Mouse (Mus musculus): ENCODE data around the gene Olfr1232. TPM values are rescaled to one million over a fixed set of nuclear protein-coding genes. Genes with fewer than 3 reads are reported as not detected.

Olfr1232 gene
- not detected in 2 replicates for polyA plus RNA-seq (2012; rRNA removed)

GRCm38 (mm10) chr2:89329575-89329974, at the start of gene Olfr1232:
Olfr1232 (minus strand) TSS chr2:89329675.

GRCm38 (mm10) chr2:89364765-89365164, 35.3 kb upstream of the Olfr1232 start, which contains the start of gene Olfr1234:
Olfr1234 (minus strand) TSS chr2:89364865.

GRCm38 (mm10) chr2:89342298-89342697, 12.8 kb upstream of the Olfr1232 start, which contains the start of gene Olfr1233:
Olfr1233 (minus strand) TSS chr2:89342398.

GRCm38 (mm10) chr2:89306974-89307373, 22.5 kb downstream of the Olfr1232 start, which contains the start of gene Olfr1231:
Olfr1231 (minus strand) TSS chr2:89307074.

GRCm38 (mm10) chr2:89297168-89297567, 32.3 kb downstream of the Olfr1232 start, which contains the start of gene Olfr1230:
Olfr1230 (minus strand) TSS chr2:89297268.

GRCm38 (mm10) chr2:89287914-89288313, 41.6 kb downstream of the Olfr1232 start, which contains the start of gene Olfr1229:
Olfr1229 (minus strand) TSS chr2:89288014.

Other genes starting within 250 kb of the Olfr1232 start
- gene Olfr1219, start 246.2 kb downstream of the Olfr1232 start, polyA plus RNA-seq (2012; rRNA removed): not detected in 2 replicates
- gene Olfr1220, start 222.8 kb downstream of the Olfr1232 start, polyA plus RNA-seq (2012; rRNA removed): not detected in 2 replicates
- not detected in 2 replicates for gene Olfr1221, start 212.4 kb downstream of the Olfr1232 start, polyA plus RNA-seq (2012; rRNA removed)
- gene Olfr1222, start 196.6 kb downstream of the Olfr1232 start, polyA plus RNA-seq (2012; rRNA removed): not detected in 2 replicates
- not detected in 2 replicates for gene Olfr1223, start 178.1 kb downstream of the Olfr1232 start, polyA plus RNA-seq (2012; rRNA removed)
- gene Olfr1224-ps1, start 165.6 kb downstream of the Olfr1232 start, polyA plus RNA-seq (2012; rRNA removed): not detected in 2 replicates
- gene Olfr1225, start 155.0 kb downstream of the Olfr1232 start, polyA plus RNA-seq (2012; rRNA removed): not detected in 2 replicates
- gene Olfr1226, start 129.6 kb downstream of the Olfr1232 start, polyA plus RNA-seq (2012; rRNA removed): not detected in 2 replicates
- gene Olfr1228, start 75.6 kb downstream of the Olfr1232 start, polyA plus RNA-seq (2012; rRNA removed): not detected in 2 replicates
- gene Olfr1229, start 41.7 kb downstream of the Olfr1232 start, polyA plus RNA-seq (2012; rRNA removed): not detected in 2 replicates
- not detected in 2 replicates for gene Olfr1230, start 32.4 kb downstream of the Olfr1232 start, polyA plus RNA-seq (2012; rRNA removed)
- gene Olfr1231, start 22.6 kb downstream of the Olfr1232 start, polyA plus RNA-seq (2012; rRNA removed): not detected in 2 replicates
- not detected in 2 replicates for gene Olfr1233, start 12.7 kb upstream of the Olfr1232 start, polyA plus RNA-seq (2012; rRNA removed)
- not detected in 2 replicates for gene Olfr1234, start 35.2 kb upstream of the Olfr1232 start, polyA plus RNA-seq (2012; rRNA removed)
- not detected in 2 replicates for gene Olfr1238, start 80.0 kb upstream of the Olfr1232 start, polyA plus RNA-seq (2012; rRNA removed)
- gene Olfr1239, start 90.7 kb upstream of the Olfr1232 start, polyA plus RNA-seq (2012; rRNA removed): not detected in 2 replicates
- not detected in 2 replicates for gene Olfr1240, start 113.3 kb upstream of the Olfr1232 start, polyA plus RNA-seq (2012; rRNA removed)
- gene Olfr1241, start 157.5 kb upstream of the Olfr1232 start, polyA plus RNA-seq (2012; rRNA removed): not detected in 2 replicates
- not detected in 2 replicates for gene Olfr1242, start 168.7 kb upstream of the Olfr1232 start, polyA plus RNA-seq (2012; rRNA removed)
- gene Olfr1243, start 201.8 kb upstream of the Olfr1232 start, polyA plus RNA-seq (2012; rRNA removed): not detected in 2 replicates
- not detected in 2 replicates for gene Olfr1245, start 248.8 kb upstream of the Olfr1232 start, polyA plus RNA-seq (2012; rRNA removed)